Mouse (Mus musculus) midbrain, postnatal 0 days (tissue): ENCODE results near the gene Fgf8. TPM values are rescaled to one million over a fixed set of nuclear protein-coding genes. Genes with fewer than 3 reads are reported as not detected.

Source experiments
- ATAC-seq: fragments of 200-750 bp; cut with Nextera tagmentation; 2 replicates; pipeline ENCODE4 v1.8.0; 2017; ENCODE audit warnings: moderate number of reproducible peaks, mild to moderate bottlenecking, moderate TSS enrichment, moderate library complexity; ENCODE audit not compliant: low FRiP score
- DNase-seq: peaks from one replicate; pipeline ENCODE4 v3.0.0-alpha.2; 2015; ENCODE audit warnings: low spot score
- H3K27ac ChIP-seq: fragments of 300-500 bp; sonication (generic); 2 replicates; pipeline ENCODE4 v1.5.1; 2014; ENCODE audit warnings: low read depth, mild to moderate bottlenecking, low read length, mixed read lengths
- H3K27me3 ChIP-seq: fragments of 300-500 bp; sonication (generic); 2 replicates; pipeline ENCODE4 v1.6.1; 2014; ENCODE audit warnings: low read length, control low read depth, mixed read lengths; ENCODE audit not compliant: insufficient read depth
- H3K36me3 ChIP-seq: fragments of 300-500 bp; sonication (generic); 2 replicates; pipeline ENCODE4 v1.6.1; 2014; ENCODE audit warnings: low read length, control low read depth, mixed read lengths; ENCODE audit not compliant: insufficient read depth
- H3K4me1 ChIP-seq: fragments of 300-500 bp; sonication (generic); 2 replicates; pipeline ENCODE4 v1.6.1; 2014; ENCODE audit warnings: mild to moderate bottlenecking, control low read depth, antibody characterized with exemption, low read length, mixed read lengths; ENCODE audit not compliant: insufficient read depth
- H3K4me2 ChIP-seq: fragments of 300-500 bp; sonication (generic); 2 replicates; pipeline ENCODE4 v1.6.1; 2014; ENCODE audit warnings: low read depth, mild to moderate bottlenecking, low read length, mixed read lengths; ENCODE audit not compliant: poor library complexity, severe bottlenecking
- H3K4me3 ChIP-seq: fragments of 300-500 bp; sonication (generic); 2 replicates; pipeline ENCODE4 v1.5.1; 2014; ENCODE audit warnings: low read depth, mild to moderate bottlenecking, low read length, moderate library complexity
- H3K9ac ChIP-seq: fragments of 300-500 bp; sonication (generic); replicated peaks from 2 replicates; pipeline ENCODE4 v1.6.1; 2014; ENCODE audit warnings: mild to moderate bottlenecking, low read length, moderate library complexity, mixed read lengths; ENCODE audit not compliant: poor library complexity, severe bottlenecking
- H3K9me3 ChIP-seq: fragments of 300-500 bp; sonication (generic); 2 replicates; pipeline ENCODE4 v1.6.1; 2016; ENCODE audit warnings: low read length, control low read depth
- CTCF ChIP-seq: IDR thresholded peaks from 2 replicates; pipeline ENCODE4 v1.5.1; 2016; ENCODE audit warnings: antibody characterized with exemption, mild to moderate bottlenecking
- WGBS: fragments of 180-500 bp; shearing (Covaris S2); extraction: QIAGEN DNeasy Blood & Tissue Kit; methylation state at CpG from one replicate; pipeline ENCODE4 v1.1.7; 2014; 5-methylcytosine and 5-hydroxymethylcytosine counted together
- polyA plus RNA-seq: library from polyadenylated mRNA; unstranded; fragments of >200 nt; fragmentation: Nextera tagmentation; extraction: Ambion mirVana; gene quantifications from 2 replicates; pipeline ENCODE4 v1.2.1, GENCODE M21; 2015
- total RNA-seq: library from RNA; depleted of rRNA; stranded (reverse); fragments of >200 nt; gene quantifications from 2 replicates; pipeline ENCODE4 v1.2.3, GENCODE M21; 2014; rRNA removed

Fgf8 gene
- total RNA-seq (1.3 TPM in 1 of 2 replicates, not detected in the other), polyA plus RNA-seq (not detected in 2 replicates)

DNA sequence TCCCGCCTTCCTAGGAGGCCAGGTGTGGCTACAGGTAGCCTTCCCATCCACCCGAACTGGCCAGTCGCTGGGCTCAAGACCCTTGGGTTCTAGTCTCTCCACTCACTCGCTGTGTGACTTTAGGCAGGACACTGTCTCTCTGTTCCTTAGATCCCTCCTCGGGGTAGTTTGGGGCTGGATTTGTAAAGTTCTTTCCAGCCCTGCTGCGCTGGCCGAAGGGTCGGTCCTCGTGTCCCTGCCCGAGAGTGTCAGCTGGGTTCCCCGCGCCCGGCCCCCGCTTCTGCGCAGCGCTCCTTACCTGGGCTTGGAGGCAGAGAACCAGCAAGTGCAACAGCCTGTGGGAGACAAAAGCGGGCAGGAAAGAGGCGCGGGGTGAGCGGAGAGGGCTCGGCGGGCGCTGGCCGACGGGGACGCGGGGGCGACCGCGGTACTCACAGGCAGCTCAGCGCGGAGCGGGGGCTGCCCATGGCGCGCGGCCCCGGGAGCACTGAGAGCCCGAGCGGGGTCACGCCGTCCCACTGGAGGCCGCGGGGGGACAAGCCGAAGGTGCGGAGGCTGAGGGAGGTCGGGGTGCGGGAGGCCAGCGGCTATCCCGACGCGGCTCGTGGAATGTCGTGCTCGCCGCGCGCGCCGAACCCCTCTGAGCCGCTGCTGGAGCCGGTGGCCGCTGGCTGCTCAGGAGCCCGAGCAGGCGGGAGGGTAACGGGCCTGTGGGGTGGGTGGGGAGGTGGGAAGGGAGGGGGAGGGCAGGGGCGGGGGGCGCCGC is at the start of gene Fgf8:
Gene Fgf8, minus strand, starts transcription at position 698 of the 766 bp plus-strand sequence.
- Histone ChIP-seq H3K9ac (no peak within 1 kb of the TSS), H3K9me3 (no peaks in the 10 kb centered on the region), H3K27me3 (peaks cover 80% of the 10 kb centered on the region), H3K4me1 (no peaks in the 10 kb centered on the region), H3K36me3 (no peaks in the 10 kb centered on the region), H3K4me3 (peak within 1 kb of the TSS; percentile 38), H3K4me2 (peak within 1 kb of the TSS; percentile 69), H3K27ac (no peak within 1 kb of the TSS)
- ATAC-seq (no peak), DNase-seq (no peak)
- TF ChIP-seq CTCF = no peak
- WGBS = under 1% methylated on average over 42 of the region's 68 CpGs

DNA sequence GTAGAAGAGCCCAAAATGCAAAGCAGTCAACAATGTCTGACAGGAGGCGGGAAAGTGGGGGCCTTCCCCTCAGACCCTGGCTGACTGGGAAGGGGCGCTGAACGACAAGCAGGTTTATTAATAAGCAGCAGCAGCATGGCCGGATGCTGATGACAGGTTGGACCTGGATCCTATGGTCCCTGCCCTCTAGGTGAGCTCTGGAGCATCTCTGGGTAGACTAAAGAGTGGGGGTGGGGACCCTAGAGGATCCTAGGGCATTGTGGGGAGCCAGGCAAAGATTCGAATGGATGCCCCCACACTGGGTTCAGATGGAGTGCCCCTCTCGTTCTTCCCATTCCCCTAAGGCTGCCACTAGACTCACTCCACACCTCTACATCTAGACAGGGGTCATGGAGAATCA is 49.7 kb upstream of the Fgf8 start:
- H3K4me3 ChIP-seq = no peak overlapping the region
- TF ChIP-seq CTCF = no peak
- H3K4me2 ChIP-seq = no peak overlapping the region
- H3K4me1 ChIP-seq = no peaks in the 10 kb centered on the region
- no peak overlapping the region for H3K9ac ChIP-seq
- no peaks in the 10 kb centered on the region for H3K9me3 ChIP-seq
- DNase-seq = no peak
- no peak for ATAC-seq
- no peak overlapping the region for H3K27ac ChIP-seq
- no peaks in the 10 kb centered on the region for H3K27me3 ChIP-seq
- H3K36me3 ChIP-seq = no peaks in the 10 kb centered on the region
- 84% methylated on average over 6 of the region's 6 CpGs for WGBS

DNA sequence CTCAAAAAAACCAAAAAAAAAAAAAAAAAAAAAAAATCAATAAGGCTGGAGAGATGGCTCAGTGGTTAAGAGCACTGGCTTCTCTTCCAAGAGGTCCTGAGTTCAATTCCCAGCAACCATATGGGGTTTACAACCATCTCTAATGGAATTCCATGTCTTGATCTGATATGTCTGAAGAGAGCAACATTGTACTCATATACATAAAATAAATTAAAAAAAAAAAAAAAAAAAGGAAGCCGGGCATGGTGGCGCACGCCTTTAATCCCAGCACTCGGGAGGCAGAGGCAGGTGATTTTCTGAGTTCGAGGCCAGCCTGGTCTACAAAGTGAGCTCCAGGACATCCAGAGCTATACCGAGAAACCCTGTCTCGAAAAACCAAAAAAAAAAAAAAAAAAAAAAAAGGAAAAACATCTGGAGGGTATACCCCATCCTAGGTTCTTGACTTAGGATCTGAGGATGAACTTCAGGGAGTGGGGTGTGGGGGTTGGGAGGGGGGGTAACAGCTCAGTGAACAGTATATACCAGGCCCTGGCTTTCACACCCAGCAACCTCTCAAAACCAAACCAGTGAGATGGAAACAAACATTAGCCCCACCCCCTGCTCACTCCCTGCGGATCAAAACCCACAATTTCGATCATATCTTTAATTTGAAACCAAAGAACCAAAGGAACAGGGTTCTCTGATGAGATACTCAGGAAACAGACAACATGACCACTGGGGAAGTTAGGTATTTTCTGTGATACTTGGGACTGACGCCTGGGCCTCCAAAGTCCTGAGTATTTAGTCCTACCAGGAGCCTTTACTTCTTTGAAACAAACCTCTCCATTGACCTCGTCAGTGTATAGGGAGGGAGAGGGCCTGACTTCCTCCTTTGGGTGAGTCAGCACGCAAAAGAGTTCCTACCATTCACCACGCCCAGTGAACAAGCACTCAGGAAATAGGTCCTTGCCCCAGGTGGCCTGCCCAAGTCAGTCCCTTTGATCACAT is 47.5 kb upstream of the Fgf8 start:
- no peak overlapping the region for H3K9ac ChIP-seq
- H3K4me1 ChIP-seq = no peaks in the 10 kb centered on the region
- H3K4me2 ChIP-seq = no peak overlapping the region
- TF ChIP-seq CTCF = no peak
- H3K4me3 ChIP-seq = no peak overlapping the region
- ATAC-seq = no peak
- no peaks in the 10 kb centered on the region for H3K36me3 ChIP-seq
- H3K27me3 ChIP-seq = no peaks in the 10 kb centered on the region
- whole genome bisulfite sequencing = 80% methylated on average over 11 of the region's 13 CpGs
- no peak for DNase-seq
- no peaks in the 10 kb centered on the region for H3K9me3 ChIP-seq
- no peak overlapping the region for H3K27ac ChIP-seq

DNA sequence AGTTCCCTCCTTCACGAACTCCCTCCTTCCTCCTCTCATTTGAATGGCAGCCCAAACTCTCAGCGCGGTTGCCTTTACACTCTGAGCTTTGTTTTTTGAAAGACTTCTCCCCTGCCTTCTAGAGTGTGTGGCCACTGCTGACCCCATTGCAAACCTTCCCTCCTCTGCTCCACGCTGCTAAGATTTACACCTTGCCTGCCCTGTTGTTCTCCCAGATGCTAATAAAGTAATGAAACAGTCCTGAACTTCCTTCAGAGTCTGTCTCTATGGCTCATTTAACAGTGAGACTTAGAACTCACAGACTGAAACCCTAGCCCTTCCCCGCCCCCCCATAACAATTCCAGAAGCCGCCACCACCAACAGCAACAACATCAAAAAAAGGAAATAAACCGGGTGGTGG is 46.6 kb upstream of the Fgf8 start:
- H3K9ac ChIP-seq = no peak overlapping the region
- H3K27ac ChIP-seq = no peak overlapping the region
- WGBS = 80% methylated on average over 7 of the region's 7 CpGs
- no peaks in the 10 kb centered on the region for H3K4me1 ChIP-seq
- no peaks in the 10 kb centered on the region for H3K36me3 ChIP-seq
- ATAC-seq (no peak), DNase-seq (no peak)
- TF ChIP-seq CTCF = no peak
- no peak overlapping the region for H3K4me2 ChIP-seq
- H3K9me3 ChIP-seq = no peaks in the 10 kb centered on the region
- H3K4me3 ChIP-seq = no peak overlapping the region
- no peaks in the 10 kb centered on the region for H3K27me3 ChIP-seq

DNA sequence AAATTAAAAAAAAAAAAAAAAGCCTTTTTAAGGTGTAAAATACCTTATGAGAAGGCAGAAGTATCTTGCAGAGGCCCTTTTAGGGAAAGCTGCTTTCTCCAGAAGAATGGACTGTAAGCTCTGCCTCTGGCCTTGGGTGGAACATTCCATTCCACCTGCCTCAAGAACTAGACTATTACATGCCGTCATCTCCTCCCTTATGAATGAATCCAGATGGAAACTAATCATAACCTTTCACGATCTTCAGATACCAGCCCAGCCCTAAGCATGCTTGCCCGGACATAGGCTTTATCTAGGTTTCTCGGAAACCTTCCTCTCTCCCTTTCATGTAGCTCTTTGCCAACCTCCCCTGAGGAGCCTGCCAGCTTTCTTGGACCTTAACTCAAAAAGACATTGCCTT is 45.6 kb upstream of the Fgf8 start:
- no peaks in the 10 kb centered on the region for H3K4me1 ChIP-seq
- no peak overlapping the region for H3K4me2 ChIP-seq
- ATAC-seq (no peak), DNase-seq (no peak)
- no peaks in the 10 kb centered on the region for H3K9me3 ChIP-seq
- no peak for TF ChIP-seq CTCF
- WGBS = 86% methylated on average over 4 of the region's 4 CpGs
- H3K4me3 ChIP-seq = no peak overlapping the region
- H3K36me3 ChIP-seq = no peaks in the 10 kb centered on the region
- H3K27me3 ChIP-seq = no peaks in the 10 kb centered on the region
- no peak overlapping the region for H3K27ac ChIP-seq
- H3K9ac ChIP-seq = no peak overlapping the region

DNA sequence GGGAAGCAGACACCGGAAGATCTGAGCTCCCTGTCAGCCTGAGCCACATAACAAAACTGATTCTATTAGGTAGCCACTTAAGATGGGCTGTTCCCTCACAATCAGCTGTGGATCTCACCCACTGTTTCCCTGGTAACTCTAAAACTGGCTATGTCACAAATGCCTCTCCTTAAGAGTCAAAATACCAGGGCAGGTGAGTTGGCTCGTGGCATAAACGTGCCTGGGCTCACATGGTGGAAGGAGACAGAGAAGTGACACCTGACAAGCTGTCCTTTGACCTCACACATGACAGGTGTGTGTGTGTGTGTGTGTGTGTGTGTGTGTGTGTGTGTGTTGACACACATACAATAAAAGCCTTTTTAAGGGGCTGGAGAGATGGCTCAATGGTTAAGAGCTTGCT is 44.7 kb upstream of the Fgf8 start:
- no peaks in the 10 kb centered on the region for H3K4me1 ChIP-seq
- no peaks in the 10 kb centered on the region for H3K27me3 ChIP-seq
- no peak for TF ChIP-seq CTCF
- H3K36me3 ChIP-seq = no peaks in the 10 kb centered on the region
- no peak for DNase-seq
- no peak overlapping the region for H3K27ac ChIP-seq
- H3K4me3 ChIP-seq = no peak overlapping the region
- 75% methylated on average over 3 of the region's 3 CpGs for WGBS
- no peaks in the 10 kb centered on the region for H3K9me3 ChIP-seq
- ATAC-seq = no peak
- no peak overlapping the region for H3K4me2 ChIP-seq
- H3K9ac ChIP-seq = no peak overlapping the region
